Mouse (Mus musculus): Measurements from ENCODE around the gene Ndufs3.

DNA sequence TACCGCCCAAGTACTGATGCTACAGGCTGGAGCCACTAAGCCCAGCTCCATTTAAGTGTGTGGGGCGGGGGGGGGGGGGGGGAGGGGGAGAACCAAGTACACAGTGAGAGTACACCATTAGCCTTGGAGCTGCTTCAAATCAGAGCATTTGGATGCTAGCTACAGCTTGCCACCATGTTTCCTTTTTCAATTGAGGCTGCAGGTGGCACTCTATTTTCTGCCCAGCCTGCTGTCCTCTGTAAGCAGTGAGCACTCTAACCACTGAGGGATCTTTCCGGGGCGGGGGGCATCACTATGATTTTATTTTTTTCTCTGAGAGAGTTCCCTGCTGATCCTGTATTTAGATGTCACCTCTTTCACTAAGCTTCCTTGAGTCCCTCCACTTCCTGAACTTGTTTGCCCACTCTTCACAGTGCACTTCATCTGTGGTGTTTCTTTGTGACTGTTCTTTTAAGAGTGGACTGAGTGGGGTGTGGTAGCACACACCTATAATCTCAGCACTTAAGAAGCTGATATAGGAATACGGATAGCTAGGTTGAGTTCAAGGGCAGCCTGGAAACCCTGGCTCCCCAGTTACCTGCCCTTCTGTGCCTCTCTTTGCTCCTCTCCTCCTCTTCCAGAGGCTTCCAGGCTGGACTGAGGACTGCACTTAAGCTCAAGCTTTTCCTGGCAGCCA, 26.9 kb downstream of the Ndufs3 start:
- TF ChIP-seq GATA1 (IDR thresholded peaks at IDR 0.05; ENCODE audit: borderline replicate concordance, low read length) (no peak), FLI1 (IDR thresholded peaks at IDR 0.05; ENCODE audit: low read length) (no peak)

Measured in megakaryocyte, embryonic 14.5 days (primary cell).